Mouse (Mus musculus) erythroblast, embryonic 14.5 days (primary cell): ENCODE measurements around the gene Paxx.

Source experiments
- GATA1 ChIP-seq: IDR thresholded peaks from 2 replicates; pipeline ENCODE4 v1.6.1; 2012; ENCODE audit warnings: low read length, inconsistent platforms, mixed read lengths
- TAL1 ChIP-seq: IDR thresholded peaks from 3 replicates; pipeline ENCODE4 v1.6.1; 2012; ENCODE audit warnings: low read length, inconsistent platforms, mixed read lengths

- TF ChIP-seq GATA1 (no peak), TAL1 (no peak)
Observed at GRCm38 (mm10) chr2:25497846-25498575, 37.1 kb upstream of the Paxx start.
